Comparison of ENCODE assay signal across 8 mouse cellular contexts in genomic region chr19:10525910-10526309, GRCm38 (mm10). TPM values are rescaled to one million over a fixed set of nuclear protein-coding genes. Genes with fewer than 3 reads are reported as not detected.
DNase-seq lines count a peak whose midpoint lies in the region; ATAC-seq and TF ChIP-seq lines count a peak whose summit lies in the region.

Gene Sdhaf2 (minus strand): TSS chr19:10526142.

- ATAC-seq in limb, embryonic 13.5 days (ENCODE audit: low FRiP score, low read depth), result no peak
- peak; percentile 44; the same call in 1 of the 2 replicates for ATAC-seq in midbrain, postnatal 0 days (ENCODE audit: low FRiP score)

- peak within 1 kb of the TSS; percentile 99 for H3K27ac ChIP-seq in gastrocnemius, adult 2 months
- peak within 1 kb of the TSS; percentile 99 for H3K27ac ChIP-seq in limb, embryonic 13.5 days
- peak within 1 kb of the TSS; percentile 98 for H3K27ac ChIP-seq in midbrain, postnatal 0 days (ENCODE audit: low read depth, low read length)

- intact Hi-C loops in gastrocnemius, adult 2 months (cut with DNase I), result loop anchor here (2.0 to 5.0 kb wide), 2 partner anchors 29 to 81 kb away; partner anchors contain the start of genes Ddb1 and Tkfc

- DNase-seq in 416B (ENCODE audit: low read depth) (peak; percentile 72), ES-CJ7 (ENCODE audit: low read depth, low spot score) (peak; percentile 64)
- DNase-seq in cerebellum, adult 9-10 months, result peak; percentile 64
- DNase-seq in gastrocnemius, adult 2 months, result no peak
- DNase-seq in hindlimb bud, embryonic 11.5 days (ENCODE audit: extremely low spot score, low read depth, low spot score), result peak; percentile 35
- DNase-seq in midbrain, postnatal 0 days (ENCODE audit: low spot score), result peak; percentile 85
- DNase-seq in yolk sac, embryonic 10.5 days (ENCODE audit: low spot score), result no peak

- peak within 1 kb of the TSS; percentile 97 for H3K4me3 ChIP-seq in gastrocnemius, adult 2 months
- peak within 1 kb of the TSS; percentile 94 for H3K4me3 ChIP-seq in limb, embryonic 13.5 days
- H3K4me3 ChIP-seq in midbrain, postnatal 0 days (ENCODE audit: low read depth, low read length), result peak within 1 kb of the TSS; percentile 94

- peak; percentile 53 for TF ChIP-seq CTCF in gastrocnemius, adult 2 months (IDR thresholded peaks at IDR 0.05)
- peak; percentile 77 for TF ChIP-seq CTCF in midbrain, postnatal 0 days (IDR thresholded peaks at IDR 0.05)

- H3K4me1 ChIP-seq in limb, embryonic 13.5 days, result peaks cover 29% of the 10 kb centered on the region
- H3K4me1 ChIP-seq in midbrain, postnatal 0 days (ENCODE audit: insufficient read depth, low read length), result peaks cover 8% of the 10 kb centered on the region; the same call in 1 of the 2 replicates

- H3K9me3 ChIP-seq in limb, embryonic 13.5 days, result no peaks in the 10 kb centered on the region
- H3K9me3 ChIP-seq in midbrain, postnatal 0 days (ENCODE audit: low read length), result no peaks in the 10 kb centered on the region

- H3K27me3 ChIP-seq in limb, embryonic 13.5 days, result no peaks in the 10 kb centered on the region
- no peaks in the 10 kb centered on the region for H3K27me3 ChIP-seq in midbrain, postnatal 0 days (ENCODE audit: insufficient read depth, low read length)

- peak within 1 kb of the TSS; percentile 74 for H3K4me2 ChIP-seq in limb, embryonic 13.5 days (replicated peaks)
- H3K4me2 ChIP-seq in midbrain, postnatal 0 days (ENCODE audit: low read depth, low read length, poor library complexity, severe bottlenecking), result peak within 1 kb of the TSS; percentile 73

- peak within 1 kb of the TSS; percentile 98 for H3K9ac ChIP-seq in limb, embryonic 13.5 days
- peak within 1 kb of the TSS; percentile 97 for H3K9ac ChIP-seq in midbrain, postnatal 0 days (replicated peaks; ENCODE audit: low read length, poor library complexity, severe bottlenecking)

- peaks cover 29% of the 10 kb centered on the region for H3K36me3 ChIP-seq in limb, embryonic 13.5 days
- 0 out of 2 replicates have a peak, but pooled peaks cover 6% of the 10 kb centered on the region for H3K36me3 ChIP-seq in midbrain, postnatal 0 days (ENCODE audit: insufficient read depth, low read length)

- WGBS in limb, embryonic 13.5 days, result 0% methylated on average over 11 of the region's 11 CpGs
- WGBS in midbrain, postnatal 0 days, result under 1% methylated on average over 11 of the region's 11 CpGs

RNA-seq across cellular contexts. Expression of gene Sdhaf2, which starts in this region (rescaled TPM):
- 10 to 100 TPM; 42.4 to 62.9 TPM for total RNA-seq in gastrocnemius, adult 2 months (2021)
- polyA plus RNA-seq in limb, embryonic 13.5 days (2015; fragmentation: Nextera tagmentation; extraction: Ambion mirVana), result 60.4 and 66.2 TPM in 2 replicates
- total RNA-seq in midbrain, postnatal 0 days (2014; rRNA removed), result 51.5 and 54.4 TPM in 2 replicates
- 56.1 and 64.3 TPM in 2 replicates for polyA plus RNA-seq in midbrain, postnatal 0 days (2015; fragmentation: Nextera tagmentation; extraction: Ambion mirVana)

Comparison
In these comparisons a context has a peak if more than half of its experiments do, and no peak if none do; other contexts are left out.
1. DNase-seq: peak in 416B (single experiment), ES-CJ7 (single experiment), cerebellum, adult 9-10 months (single experiment), hindlimb bud, embryonic 11.5 days (single experiment) and midbrain, postnatal 0 days (single experiment); none in gastrocnemius, adult 2 months (single experiment) and yolk sac, embryonic 10.5 days (single experiment).
2. Peak in every context shown above with its lines, with median percentiles within 50 percentile points of each other: H3K27ac ChIP-seq and H3K4me3 ChIP-seq.